Mouse (Mus musculus) heart, postnatal 36 days (tissue): ENCODE data around the gene Gm42906. TPM values are rescaled to one million over a fixed set of nuclear protein-coding genes. Genes with fewer than 3 reads are reported as not detected.

Experiments
- DNase-seq, 2 experiments: peaks; one replicate each; pipeline ENCODE4 v3.0.0; 2021 to 2022
- intact Hi-C: fragments of 180-260 bp; cut with DNase I; formaldehyde crosslinking; loops from one replicate; pipeline ENCODE4 v1.15.1; 2025
- total RNA-seq, 2 experiments: library from RNA; stranded (reverse); gene quantifications; 2 replicates each; pipeline ENCODE4 v1.2.3; 2021

Gene Gm42906
- total RNA-seq, 2 experiments from 2014 or later = 2.8 to 4.4 TPM

GRCm38 (mm10) chr5:151246287-151246686 lies 181.7 kb downstream of the Gm42906 start:
- intact Hi-C loops = loop anchor here (5.0 kb wide), 1 partner anchor 189 kb away; no protein-coding TSS in a partner anchor
- no peak for DNase-seq

GRCm38 (mm10) chr5:151245571-151245970 lies 182.4 kb downstream of the Gm42906 start:
- intact Hi-C loops = loop anchor here (5.0 kb wide), 1 partner anchor 188 kb away; no protein-coding TSS in a partner anchor
- no peak for DNase-seq

GRCm38 (mm10) chr5:151238730-151239129 lies 189.2 kb downstream of the Gm42906 start:
- intact Hi-C loops = no loop called here
- no peak for DNase-seq

- DNase-seq = no peak
- intact Hi-C loops = no loop called here
Observed at GRCm38 (mm10) chr5:151236411-151236810, 191.6 kb downstream of the Gm42906 start.

GRCm38 (mm10) chr5:151233400-151234031 lies 194.4 kb downstream of the Gm42906 start, which contains the start of gene Stard13:
Gene Stard13 (minus strand): TSS chr5:151233836.
- intact Hi-C loops = loop anchor here (5.0 kb wide), 2 partner anchors 41 to 91 kb away; no protein-coding TSS in a partner anchor
- DNase-seq = peak; percentile 44 to 62

- intact Hi-C loops = loop anchor here (5.0 kb wide), 2 partner anchors 40 to 90 kb away; no protein-coding TSS in a partner anchor
- no peak for DNase-seq
Observed at GRCm38 (mm10) chr5:151232576-151233299, 195.2 kb downstream of the Gm42906 start.

- intact Hi-C loops = loop anchor here (5.0 kb wide), 2 partner anchors 40 to 90 kb away; no protein-coding TSS in a partner anchor
- no peak for DNase-seq
Observed at GRCm38 (mm10) chr5:151231861-151232260, 196.1 kb downstream of the Gm42906 start.

- no peak for DNase-seq
Observed at GRCm38 (mm10) chr5:151231411-151231810, 196.6 kb downstream of the Gm42906 start.

GRCm38 (mm10) chr5:151230427-151230826 lies 197.5 kb downstream of the Gm42906 start:
- DNase-seq = no peak
- intact Hi-C loops = loop anchor here (5.0 kb wide), 2 partner anchors 38 to 88 kb away; no protein-coding TSS in a partner anchor

More at GRCm38 (mm10) chr5:151231411-151231810, 196.6 kb downstream of the Gm42906 start:
- intact Hi-C loops = loop anchor here (5.0 kb wide), 2 partner anchors 39 to 89 kb away; no protein-coding TSS in a partner anchor

GRCm38 (mm10) chr5:151228367-151229005 lies 199.5 kb downstream of the Gm42906 start:
- no peak for DNase-seq
- intact Hi-C loops = no loop called here

- no peak for DNase-seq
- intact Hi-C loops = no loop called here
Observed at GRCm38 (mm10) chr5:151223696-151224366, 204.1 kb downstream of the Gm42906 start.

- intact Hi-C loops = no loop called here
Observed at GRCm38 (mm10) chr5:151222791-151223190, 205.2 kb downstream of the Gm42906 start.

GRCm38 (mm10) chr5:151218689-151219115 lies 209.3 kb downstream of the Gm42906 start:
- DNase-seq = peak in 1 of 2 experiments; percentile 27
- intact Hi-C loops = no loop called here

More at GRCm38 (mm10) chr5:151222791-151223190, 205.2 kb downstream of the Gm42906 start:
- DNase-seq = no peak

- DNase-seq = no peak
- intact Hi-C loops = no loop called here
Observed at GRCm38 (mm10) chr5:151213097-151213496, 214.9 kb downstream of the Gm42906 start.

GRCm38 (mm10) chr5:151210869-151211268 lies 217.1 kb downstream of the Gm42906 start:
- DNase-seq = no peak

GRCm38 (mm10) chr5:151210060-151210459 lies 217.9 kb downstream of the Gm42906 start:
- intact Hi-C loops = no loop called here
- no peak for DNase-seq

More at GRCm38 (mm10) chr5:151210869-151211268, 217.1 kb downstream of the Gm42906 start:
- intact Hi-C loops = no loop called here

- intact Hi-C loops = no loop called here
- DNase-seq = no peak
Observed at GRCm38 (mm10) chr5:151205017-151205416, 222.9 kb downstream of the Gm42906 start.

- no peak for DNase-seq
- intact Hi-C loops = no loop called here
Observed at GRCm38 (mm10) chr5:151202925-151203324, 225.0 kb downstream of the Gm42906 start.

GRCm38 (mm10) chr5:151201220-151201619 lies 226.7 kb downstream of the Gm42906 start:
- no peak for DNase-seq
- intact Hi-C loops = no loop called here

- no peak for DNase-seq
- intact Hi-C loops = no loop called here
Observed at GRCm38 (mm10) chr5:151199235-151199634, 228.7 kb downstream of the Gm42906 start.
